In the genomic region with DNA sequence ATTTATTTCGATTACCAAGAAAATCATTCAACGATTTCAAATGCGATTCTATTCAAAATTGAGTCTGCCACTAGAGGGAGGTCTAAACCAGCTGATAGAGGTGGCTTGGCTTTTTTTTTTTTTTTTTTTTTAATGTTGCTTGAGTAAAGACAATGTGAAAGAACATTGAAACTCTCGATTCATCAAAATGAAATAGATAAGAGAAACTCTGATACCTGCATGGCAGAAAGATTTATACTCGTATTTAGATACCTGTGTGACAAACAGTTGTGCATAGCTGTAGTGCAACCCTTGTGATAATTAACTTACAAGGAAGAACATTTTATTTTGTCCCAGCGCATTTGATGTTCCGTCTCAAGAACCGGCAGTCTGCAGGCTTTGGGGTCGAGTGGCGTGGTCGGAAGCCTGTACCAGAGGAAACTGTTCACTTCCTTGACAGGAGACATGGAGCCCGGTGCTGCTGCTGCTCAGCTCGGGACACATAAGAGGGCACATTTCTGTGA, we compare ENCODE assay signal across 8 mouse cellular contexts.
DNase-seq lines count a peak whose midpoint lies in the region; ATAC-seq and TF ChIP-seq lines count a peak whose summit lies in the region.

No protein-coding gene starts in this region.

- no peak for TF ChIP-seq POLR2A in heart, adult 2 months (IDR thresholded peaks at IDR 0.05; ENCODE audit: insufficient read depth, low read depth, low read length)
- TF ChIP-seq POLR2A in thymus, adult 2 months (IDR thresholded peaks at IDR 0.05; ENCODE audit: control insufficient read depth, extremely low read depth, insufficient read depth, low read length, poor library complexity), result no peak

- no peaks in the 10 kb centered on the region for H3K79me2 ChIP-seq in heart, adult 2 months (replicated peaks; ENCODE audit: control insufficient read depth, insufficient read depth, low read length)

- H3K4me3 ChIP-seq in heart, adult 2 months, result no peak overlapping the region
- H3K4me3 ChIP-seq in neural tube, embryonic 13.5 days, result peak overlapping the region; percentile 20; the same call in 1 of the 2 replicates
- H3K4me3 ChIP-seq in thymus, adult 2 months (ENCODE audit: control insufficient read depth, insufficient read depth, low read length), result no peak overlapping the region

- no peaks in the 10 kb centered on the region for H3K27me3 ChIP-seq in heart, adult 2 months (ENCODE audit: control insufficient read depth, insufficient read depth, low read length)
- no peaks in the 10 kb centered on the region for H3K27me3 ChIP-seq in neural tube, embryonic 13.5 days
- no peaks in the 10 kb centered on the region for H3K27me3 ChIP-seq in thymus, adult 2 months (ENCODE audit: control insufficient read depth, insufficient read depth, low read length)

- no peaks in the 10 kb centered on the region for H3K36me3 ChIP-seq in heart, adult 2 months (ENCODE audit: control insufficient read depth, insufficient read depth, low read length)
- H3K36me3 ChIP-seq in neural tube, embryonic 13.5 days, result no peaks in the 10 kb centered on the region
- H3K36me3 ChIP-seq in thymus, adult 2 months (ENCODE audit: control insufficient read depth, insufficient read depth, low read length), result no peaks in the 10 kb centered on the region

- no peaks in the 10 kb centered on the region for H3K4me1 ChIP-seq in heart, adult 2 months (ENCODE audit: control insufficient read depth, insufficient read depth, low read length)
- H3K4me1 ChIP-seq in neural tube, embryonic 13.5 days (replicated peaks), result peaks cover 9% of the 10 kb centered on the region; the same call in 1 of the 2 replicates
- H3K4me1 ChIP-seq in thymus, adult 2 months (replicated peaks; ENCODE audit: control insufficient read depth, insufficient read depth, low read length), result no peaks in the 10 kb centered on the region

- peak overlapping the region; percentile 49 for H3K4me2 ChIP-seq in neural tube, embryonic 13.5 days

- peak; percentile 69 for TF ChIP-seq CTCF in heart, adult 2 months (IDR thresholded peaks at IDR 0.05)
- TF ChIP-seq CTCF in thymus, adult 2 months (IDR thresholded peaks at IDR 0.05; ENCODE audit: borderline replicate concordance, control insufficient read depth, extremely low read depth, insufficient read depth, low read length, poor library complexity), result no peak

- ATAC-seq in neural tube, embryonic 13.5 days (ENCODE audit: low read depth), result no peak

- intact Hi-C loops in heart, adult 2 months (cut with DNase I), result loop anchor here (1.0 to 10.0 kb wide), 2 partner anchors 457 to 812 kb away; no protein-coding TSS in a partner anchor
- intact Hi-C loops in heart, postnatal 36 days (cut with DNase I), result loop anchor here (2.0 to 10.0 kb wide), 3 partner anchors 342 to 770 kb away; a partner anchor contains a TSS

- no peaks in the 10 kb centered on the region for H3K9me3 ChIP-seq in neural tube, embryonic 13.5 days

- no peak overlapping the region for H3K27ac ChIP-seq in heart, adult 2 months
- 0 out of 2 replicates have a peak overlapping the region, but pooled peaks have one; percentile 19 for H3K27ac ChIP-seq in neural tube, embryonic 13.5 days (replicated peaks)
- H3K27ac ChIP-seq in thymus, adult 2 months (ENCODE audit: control insufficient read depth, insufficient read depth, low read length), result no peak overlapping the region

- DNase-seq in heart, adult 2 months, result no peak
- no peak for DNase-seq in heart, postnatal 36 days
- peak; percentile 15 for DNase-seq in R1 (ENCODE audit: low read depth, low spot score)
- DNase-seq in forelimb bud, embryonic 11.5 days (ENCODE audit: low read depth, low spot score), result peak; percentile 27
- DNase-seq in kidney, postnatal 10 days, result peak; percentile 13
- DNase-seq in thymus, adult 2 months, result no peak
- DNase-seq in ovary, postnatal 10 days (ENCODE audit: low spot score), result no peak

- 20% methylated on average over 13 of the region's 13 CpGs for WGBS in heart, adult 2 months
- WGBS in neural tube, embryonic 13.5 days, result 39% methylated on average over 13 of the region's 13 CpGs
- 13% methylated on average over 13 of the region's 13 CpGs for WGBS in thymus, adult 2 months

- no peak overlapping the region for H3K9ac ChIP-seq in heart, adult 2 months (ENCODE audit: low read depth, low read length)
- peak overlapping the region; percentile 53; the same call in 1 of the 2 replicates for H3K9ac ChIP-seq in neural tube, embryonic 13.5 days

- no peak for TF ChIP-seq EP300 in heart, adult 2 months (IDR thresholded peaks at IDR 0.05; ENCODE audit: insufficient read depth, low read depth, low read length)

Comparison
In these comparisons a context has a peak if more than half of its experiments do, and no peak if none do; other contexts are left out.
1. DNase-seq: peak in R1 (single experiment), forelimb bud, embryonic 11.5 days (single experiment) and kidney, postnatal 10 days (single experiment); none in heart, adult 2 months (0 of 2), heart, postnatal 36 days (0 of 2), thymus, adult 2 months (single experiment) and ovary, postnatal 10 days (single experiment).